Mouse (Mus musculus): Measurements from ENCODE around the gene Itprip.

The Itprip gene

GRCm38 (mm10) chr19:47915251-47915650 is 3.8 kb downstream of the Itprip start:
- no peak for DNase-seq (ENCODE audit: extremely low spot score, low spot score)

- no peak for DNase-seq (ENCODE audit: extremely low spot score, low spot score)
Observed at GRCm38 (mm10) chr19:47914191-47914590, 4.9 kb downstream of the Itprip start.

GRCm38 (mm10) chr19:47913344-47913743 is 5.8 kb downstream of the Itprip start:
- no peak for DNase-seq (ENCODE audit: extremely low spot score, low spot score)

GRCm38 (mm10) chr19:47910751-47911150 is 8.3 kb downstream of the Itprip start:
- no peak for DNase-seq (ENCODE audit: extremely low spot score, low spot score)

- DNase-seq (ENCODE audit: extremely low spot score, low spot score): no peak
Observed at GRCm38 (mm10) chr19:47910117-47910618, 8.9 kb downstream of the Itprip start.

GRCm38 (mm10) chr19:47909387-47910116 is 9.5 kb downstream of the Itprip start:
- DNase-seq (ENCODE audit: extremely low spot score, low spot score): peak; percentile 58

- no peak for DNase-seq (ENCODE audit: extremely low spot score, low spot score)
Observed at GRCm38 (mm10) chr19:47908961-47909371, 10.1 kb downstream of the Itprip start.

GRCm38 (mm10) chr19:47907596-47907995 is 11.5 kb downstream of the Itprip start:
- DNase-seq (ENCODE audit: extremely low spot score, low spot score): no peak

- DNase-seq (ENCODE audit: extremely low spot score, low spot score): no peak
Observed at GRCm38 (mm10) chr19:47905603-47906002, 13.5 kb downstream of the Itprip start.

- DNase-seq (ENCODE audit: extremely low spot score, low spot score): no peak
Observed at GRCm38 (mm10) chr19:47905081-47905480, 14.0 kb downstream of the Itprip start.

- no peak for DNase-seq (ENCODE audit: extremely low spot score, low spot score)
Observed at GRCm38 (mm10) chr19:47903679-47904078, 15.4 kb downstream of the Itprip start.

GRCm38 (mm10) chr19:47902316-47903201 is 16.5 kb downstream of the Itprip start:
- DNase-seq (ENCODE audit: extremely low spot score, low spot score): no peak

- DNase-seq (ENCODE audit: extremely low spot score, low spot score): no peak
Observed at GRCm38 (mm10) chr19:47900558-47900957, 18.5 kb downstream of the Itprip start.

GRCm38 (mm10) chr19:47900012-47900411 is 19.1 kb downstream of the Itprip start:
- DNase-seq (ENCODE audit: extremely low spot score, low spot score): no peak

- no peak for DNase-seq (ENCODE audit: extremely low spot score, low spot score)
Observed at GRCm38 (mm10) chr19:47898472-47899079, 20.5 kb downstream of the Itprip start.

- DNase-seq (ENCODE audit: extremely low spot score, low spot score): no peak
Observed at GRCm38 (mm10) chr19:47893092-47893491, 26.0 kb downstream of the Itprip start.

GRCm38 (mm10) chr19:47891562-47892312 is 27.4 kb downstream of the Itprip start:
- DNase-seq (ENCODE audit: extremely low spot score, low spot score): no peak

GRCm38 (mm10) chr19:47890489-47891130 is 28.5 kb downstream of the Itprip start:
- DNase-seq (ENCODE audit: extremely low spot score, low spot score): no peak

GRCm38 (mm10) chr19:47888037-47888436 is 31.1 kb downstream of the Itprip start:
- no peak for DNase-seq (ENCODE audit: extremely low spot score, low spot score)

- DNase-seq (ENCODE audit: extremely low spot score, low spot score): no peak
Observed at GRCm38 (mm10) chr19:47887417-47887816, 31.7 kb downstream of the Itprip start.

- no peak for DNase-seq (ENCODE audit: extremely low spot score, low spot score)
Observed at GRCm38 (mm10) chr19:47886617-47887016, 32.5 kb downstream of the Itprip start.

Data from neural tube, embryonic 10.5 days (tissue).